Mouse (Mus musculus): ENCODE results near the gene Gfpt1.

GRCm38 (mm10) chr6:87099671-87100296 is 57.1 kb downstream of the Gfpt1 start:
- TF ChIP-seq EP300 (IDR thresholded peaks at IDR 0.05), result peak; percentile 69
- TF ChIP-seq CTCF (IDR thresholded peaks at IDR 0.05), result no peak

Data from lung, postnatal 0 days (tissue).